Mouse (Mus musculus) heart, adult 2 months (tissue): Measurements from ENCODE around the gene Gcn1l1.

Source experiments
- CTCF ChIP-seq: fragments of 200-600 bp; IDR thresholded peaks from 2 replicates; pipeline ENCODE4 v1.8.1; 2022; ENCODE audit warnings: antibody characterized with exemption, mild to moderate bottlenecking, moderate library complexity
- POLR2A ChIP-seq: fragments of 200-500 bp; IDR thresholded peaks from 2 replicates; pipeline ENCODE4 v1.6.1; 2011; ENCODE audit warnings: mild to moderate bottlenecking, low read depth, low read length, control low read depth; ENCODE audit not compliant: insufficient read depth

- TF ChIP-seq POLR2A (no peak), CTCF (no peak)
Observed at GRCm38 (mm10) chr5:115543509-115544253, 21.4 kb upstream of the Gcn1l1 start.
